Mouse (Mus musculus) fat pad, adult 2 months (tissue): ENCODE measurements at regions not wholly inside any gene's neighbourhood (a gene's known extent, or its start where the extent isn't known, plus 50 kb on each side); places are given as distances from the start of the nearest gene placed in this dataset.
"Not testable (repeated sequence)": the region's sequence is repeated elsewhere in the genome, so short reads cannot be mapped to it uniquely, and the experiment has no call there.

Source experiments
- DNase-seq: peaks from one replicate; pipeline ENCODE4 v3.0.0-alpha.2; 2011; ENCODE audit warnings: low read depth, low spot score; ENCODE audit errors: extremely low read depth

DNA sequence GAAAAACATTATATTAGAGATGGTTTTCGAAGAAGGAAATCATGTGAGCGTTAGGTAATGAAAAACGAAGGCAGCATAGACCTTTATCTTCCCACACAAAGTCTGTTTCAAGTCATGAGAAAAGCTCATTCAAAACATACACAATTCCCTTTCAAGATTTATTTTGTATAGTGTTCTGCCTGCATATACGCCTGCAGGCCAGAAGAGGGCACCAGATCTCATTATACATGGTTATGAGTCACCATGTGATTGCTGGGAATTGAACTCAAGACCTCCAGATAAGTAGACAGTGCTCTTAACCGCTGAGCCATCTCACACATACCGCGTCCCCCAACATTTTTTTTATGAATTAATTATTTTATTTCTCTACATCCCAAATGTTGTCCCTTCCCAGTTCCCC, 578.3 kb upstream of the Ccdc54 start:
- DNase-seq = no peak

DNA sequence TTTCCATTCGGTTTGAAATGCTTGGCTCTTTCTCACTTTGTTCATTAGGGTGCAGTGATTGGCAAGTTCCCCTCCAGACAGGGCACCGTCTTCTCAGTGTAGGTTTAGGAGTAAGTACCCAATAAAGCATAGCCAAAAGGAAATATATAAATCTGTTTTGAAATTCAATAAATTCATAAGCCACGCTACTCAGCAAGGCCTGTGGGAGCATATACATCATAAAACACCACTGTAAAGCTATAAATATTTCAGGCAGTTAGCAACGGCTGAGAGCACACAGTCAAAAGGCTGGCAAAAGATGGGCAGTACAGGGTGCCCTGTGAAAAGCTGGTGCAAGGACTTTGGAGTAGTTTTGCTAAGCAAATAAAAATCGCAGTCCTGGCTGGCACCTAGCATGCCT, 569.8 kb upstream of the Ccdc54 start:
- DNase-seq = no peak

DNA sequence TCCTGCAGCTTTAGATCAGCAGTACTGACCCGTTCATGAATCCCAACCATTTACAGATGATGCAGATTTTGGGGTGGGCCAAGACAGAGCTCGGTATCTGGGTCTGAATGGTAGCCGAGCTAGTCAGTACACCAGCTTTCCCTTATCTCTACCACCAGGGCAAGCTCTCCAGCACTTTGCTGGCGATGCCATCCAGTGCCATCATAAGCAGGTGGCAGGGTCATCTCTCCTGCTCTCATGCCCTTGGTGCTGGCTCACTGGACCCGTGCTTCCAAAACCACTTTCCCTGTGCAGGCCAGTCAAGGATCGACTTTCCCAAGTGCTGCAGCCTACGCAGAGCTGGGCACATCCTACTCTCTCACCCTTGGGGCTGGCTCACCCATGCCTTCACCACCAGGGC, 547.6 kb upstream of the Ccdc54 start:
- DNase-seq = no peak

DNA sequence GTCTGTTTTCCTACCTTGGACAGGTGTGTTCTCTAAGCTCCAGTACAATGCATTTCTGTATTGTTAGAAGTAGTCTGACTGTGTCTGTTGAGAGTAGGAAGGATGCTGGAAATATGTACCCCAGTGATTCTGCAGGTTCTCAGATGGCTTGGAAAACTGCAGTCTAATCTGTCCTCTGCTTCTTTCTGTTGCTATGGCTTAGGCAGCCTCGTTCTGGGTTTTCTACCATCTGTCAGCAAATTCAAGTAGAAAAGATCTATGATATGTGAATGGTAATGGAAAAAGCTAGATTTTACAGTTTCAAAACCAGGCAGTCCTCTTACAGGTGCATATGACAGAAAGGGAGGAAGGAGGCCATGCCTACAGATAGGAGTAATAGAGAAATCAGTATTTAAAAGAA, 528.9 kb upstream of the Ccdc54 start:
- DNase-seq = no peak

DNA sequence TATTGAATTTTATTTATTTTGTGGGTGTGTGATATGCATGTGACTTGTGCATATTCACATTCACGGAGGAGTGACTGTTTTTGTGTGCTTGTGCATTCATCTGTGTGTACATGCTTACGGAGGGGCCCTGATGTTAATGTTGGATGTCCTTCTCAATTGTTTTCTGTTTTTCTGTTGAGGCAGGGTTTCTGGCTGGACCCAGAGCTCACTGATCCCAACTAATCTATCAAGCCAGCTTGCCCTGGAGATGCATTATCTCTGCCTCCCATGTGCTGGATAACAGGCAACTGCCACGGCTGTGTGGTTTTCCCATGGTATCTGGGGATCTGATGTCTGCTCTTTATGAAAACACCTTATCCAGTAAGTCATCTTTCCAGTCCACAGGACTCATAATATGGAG, 527.4 kb upstream of the Ccdc54 start:
- no peak for DNase-seq

DNA sequence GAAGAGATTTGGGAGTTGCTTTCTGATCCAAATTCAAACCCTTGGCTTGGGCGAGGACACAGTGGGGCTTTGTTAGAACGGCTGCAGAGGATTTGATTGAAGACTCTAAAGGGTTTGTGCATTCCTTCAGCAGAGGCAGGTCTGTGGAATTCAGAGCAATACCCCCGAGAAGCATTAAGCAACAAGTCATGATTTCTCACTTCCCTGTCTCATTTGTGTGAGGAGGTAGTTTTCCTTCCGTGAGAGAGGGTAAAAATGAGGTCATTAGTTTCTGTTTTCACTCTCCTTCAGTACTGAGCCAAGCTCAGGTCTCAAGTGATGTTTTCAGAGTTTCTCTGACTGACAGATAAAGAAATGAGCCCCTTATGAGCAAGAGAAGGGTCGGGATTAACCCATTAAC, 526.9 kb upstream of the Ccdc54 start:
- no peak for DNase-seq

DNA sequence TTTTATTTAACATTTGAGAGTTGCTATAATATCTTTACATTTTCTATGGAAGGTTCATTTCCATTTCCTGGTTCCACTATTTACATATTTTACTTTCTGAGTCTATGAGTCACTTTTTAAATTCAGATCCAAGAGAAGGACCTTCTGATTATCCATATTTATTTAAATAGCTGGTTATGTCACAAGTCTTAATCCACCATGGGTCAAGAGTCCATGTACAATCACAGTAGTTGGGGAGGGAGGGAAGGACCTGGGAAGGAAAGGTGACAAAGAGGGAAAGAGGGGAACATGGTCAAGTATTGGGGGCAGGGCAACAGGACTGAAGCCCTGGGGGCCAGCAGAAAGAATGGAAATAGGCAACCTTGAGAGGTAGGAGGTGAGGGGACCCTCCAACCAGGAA, 518.9 kb upstream of the Ccdc54 start:
- DNase-seq = no peak

DNA sequence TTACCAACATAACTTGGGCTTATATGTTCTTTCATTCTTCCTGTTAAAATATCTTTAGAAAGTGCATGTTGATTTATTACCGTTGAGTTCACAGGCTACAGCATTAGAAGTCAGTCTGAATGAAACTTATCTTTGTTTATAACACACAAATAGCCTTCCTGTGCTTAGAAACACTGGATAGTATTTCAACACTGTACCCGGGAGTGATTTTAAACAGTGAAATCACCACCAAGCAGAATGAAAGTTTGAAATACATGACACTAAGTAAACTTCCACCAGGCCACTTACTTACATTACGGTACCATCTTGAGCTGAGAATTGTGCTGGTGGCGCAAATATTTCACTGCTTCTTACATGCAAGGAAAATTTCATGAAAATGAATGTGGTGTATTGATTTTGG, 516.5 kb upstream of the Ccdc54 start:
- no peak for DNase-seq

DNA sequence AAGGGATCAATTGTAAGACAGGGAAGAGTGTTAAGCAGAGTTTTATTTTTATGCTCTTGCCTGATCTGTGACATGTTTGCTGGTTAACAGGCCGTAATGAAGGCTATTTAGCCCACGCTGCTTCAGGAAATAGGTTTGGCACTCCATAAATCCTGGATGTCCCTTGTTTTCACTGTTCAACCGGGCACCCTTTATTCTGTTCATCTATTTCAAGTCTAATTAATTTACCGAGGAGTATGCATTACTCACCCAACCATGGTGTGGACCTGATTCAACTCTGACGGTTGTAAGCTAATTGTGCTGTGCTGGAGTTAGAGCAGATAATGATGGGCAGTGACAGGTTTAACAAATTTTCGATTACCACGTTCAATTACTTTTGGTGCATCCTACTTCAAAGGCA, 495.6 kb upstream of the Ccdc54 start:
- no peak for DNase-seq

DNA sequence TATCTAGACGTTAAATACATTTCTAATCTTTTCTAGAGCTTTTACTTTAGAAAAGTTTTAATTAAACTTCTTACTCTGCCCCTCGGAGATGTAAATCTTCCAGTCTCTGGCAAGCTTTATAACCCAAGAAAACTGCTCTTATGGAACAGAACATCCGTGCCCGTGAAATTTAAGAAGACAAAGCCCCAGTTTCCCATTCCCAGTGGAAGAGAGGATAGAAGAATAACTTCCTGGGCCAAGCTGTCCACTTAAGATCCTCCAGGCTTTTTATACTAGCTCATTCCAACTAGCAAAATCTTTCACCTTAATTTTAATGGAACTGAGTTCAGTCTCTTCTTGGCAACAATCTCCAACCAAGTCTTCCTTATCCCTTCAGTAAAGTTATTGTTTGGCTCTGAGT, 489.2 kb upstream of the Ccdc54 start:
- no peak for DNase-seq

DNA sequence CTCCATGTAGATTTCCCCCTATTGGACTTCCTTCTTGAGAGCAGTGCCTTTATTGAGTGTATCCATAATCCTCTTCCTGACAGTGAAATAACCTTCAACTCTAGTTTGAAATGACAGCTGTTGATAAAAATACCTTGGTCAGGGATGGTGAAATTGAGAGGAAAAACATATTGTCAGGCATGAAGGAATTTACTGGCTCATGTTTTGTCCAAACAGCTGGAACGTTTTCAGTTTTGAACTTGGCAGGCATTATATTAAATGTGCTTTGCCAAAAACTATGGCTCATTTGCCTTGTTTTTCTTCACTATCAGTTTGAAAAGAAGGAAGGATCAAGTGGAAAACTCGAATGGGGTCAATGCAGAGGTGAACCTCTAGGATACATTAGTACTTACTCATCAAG, 457.7 kb upstream of the Ccdc54 start:
- DNase-seq = no peak

DNA sequence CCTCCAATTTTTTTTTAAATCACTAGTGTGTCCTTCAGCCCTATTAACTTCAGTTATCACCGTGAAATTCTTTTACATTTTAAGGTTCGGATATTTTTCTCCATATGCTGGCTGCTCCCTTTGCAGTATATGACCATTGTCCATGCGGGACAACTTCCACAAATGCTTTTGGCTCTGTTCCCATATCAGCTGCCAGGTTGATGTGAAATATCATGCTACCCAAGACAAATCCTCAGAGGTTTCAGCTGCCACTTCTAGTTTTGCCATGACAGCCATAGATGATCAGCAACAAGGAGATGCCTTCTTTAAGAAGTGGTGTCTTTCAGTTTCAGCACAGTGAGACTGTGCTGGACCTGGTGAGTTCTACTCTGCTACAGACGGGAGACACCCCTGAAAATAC, 457.2 kb upstream of the Ccdc54 start:
- DNase-seq = no peak

DNA sequence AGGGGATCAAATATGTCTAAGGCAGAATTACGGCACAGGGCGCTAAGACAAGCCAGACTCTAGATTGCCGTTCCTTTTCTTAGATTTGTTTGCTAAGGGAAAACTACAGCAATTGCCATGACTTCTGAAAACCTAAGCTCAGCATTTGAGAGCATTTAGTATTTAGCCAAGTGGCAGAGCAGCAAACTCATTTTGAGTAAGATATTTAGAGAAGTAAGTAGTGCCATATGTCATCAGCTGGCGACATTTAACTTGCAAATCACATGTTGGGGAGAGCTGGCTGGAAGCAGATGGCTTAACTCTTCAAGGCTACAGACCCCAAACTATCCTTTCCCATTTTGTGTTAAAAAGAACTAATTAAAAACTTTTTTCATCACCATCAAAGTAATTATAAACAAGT, 450.4 kb upstream of the Ccdc54 start:
- DNase-seq = no peak

DNA sequence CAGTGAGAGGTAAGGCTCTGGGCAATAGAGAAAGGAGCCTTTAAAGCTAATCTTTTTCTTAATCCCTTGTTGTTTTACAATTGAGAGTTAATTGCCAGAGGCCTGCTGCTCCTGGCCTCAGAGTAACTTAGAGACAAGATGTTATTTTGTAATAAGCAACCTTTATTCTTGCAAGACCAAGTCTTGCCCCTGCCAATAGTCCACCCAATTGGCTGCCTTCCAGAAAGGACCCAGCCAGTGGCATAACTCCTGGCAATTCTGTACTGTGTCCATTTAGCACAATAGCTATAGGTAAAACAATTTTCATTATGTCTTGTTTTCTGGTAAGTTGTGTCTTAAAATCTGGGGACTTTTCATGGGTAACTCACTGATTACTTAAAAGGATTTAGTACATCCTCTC, 411.9 kb upstream of the Ccdc54 start:
- DNase-seq = no peak

DNA sequence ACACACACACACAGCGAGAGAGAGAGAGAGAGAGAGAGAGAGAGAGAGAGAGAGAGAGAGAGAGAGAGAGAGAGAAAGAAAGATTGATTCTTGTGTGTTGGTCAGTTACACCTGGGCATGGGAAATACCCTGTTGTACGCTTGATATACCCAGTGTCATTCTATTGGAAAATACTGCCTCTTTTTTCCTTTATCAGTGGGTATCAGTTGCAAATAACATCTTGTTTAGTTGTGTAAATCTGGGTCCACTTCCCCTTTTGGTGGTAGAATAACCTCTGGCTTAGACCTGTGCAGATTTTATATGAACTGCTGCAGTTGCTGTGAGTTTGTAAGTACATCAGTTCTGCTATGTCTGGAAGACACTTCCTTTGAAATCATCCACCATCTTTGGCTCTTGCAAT, 373.4 kb upstream of the Ccdc54 start:
- no peak for DNase-seq

DNA sequence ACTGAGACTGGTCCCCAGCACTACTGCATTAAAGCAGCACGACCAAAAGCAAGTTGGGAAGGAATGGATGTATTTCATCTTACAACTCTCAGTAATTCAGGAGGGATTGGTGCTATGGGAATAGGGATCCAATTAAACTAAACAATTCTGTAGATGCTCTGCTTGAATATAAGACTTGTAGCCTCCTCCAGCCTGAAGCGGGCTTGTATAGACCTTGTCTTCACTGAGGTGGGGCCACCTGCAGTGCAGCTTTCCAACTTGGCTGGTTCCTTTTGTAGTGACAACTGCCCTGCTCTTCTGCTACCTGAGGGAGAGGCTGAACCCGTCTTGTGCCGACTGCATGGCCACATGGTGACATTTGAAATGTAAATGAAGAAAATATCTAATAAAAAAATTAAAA, 353.1 kb upstream of the Ccdc54 start:
- no peak for DNase-seq

DNA sequence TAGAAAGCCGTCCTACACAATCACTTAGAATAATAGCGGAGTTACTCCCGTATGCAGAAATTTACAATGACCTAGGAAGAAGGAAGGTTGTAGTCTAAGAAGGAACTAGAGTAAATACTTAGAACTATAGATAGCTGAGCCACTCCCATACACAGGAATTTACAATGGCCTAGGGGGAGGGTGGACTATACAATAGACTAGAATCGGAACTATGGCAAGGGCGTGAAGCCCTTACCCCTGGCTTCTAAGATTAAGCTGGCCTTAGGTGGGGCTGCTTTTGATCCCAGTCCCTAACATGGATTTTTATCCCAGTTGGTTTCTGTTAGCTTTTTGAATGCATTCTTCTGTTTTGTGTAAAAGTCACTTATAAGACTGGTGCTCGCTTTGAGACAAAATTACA, 352.6 kb upstream of the Ccdc54 start:
- DNase-seq = not testable (repeated sequence)

DNA sequence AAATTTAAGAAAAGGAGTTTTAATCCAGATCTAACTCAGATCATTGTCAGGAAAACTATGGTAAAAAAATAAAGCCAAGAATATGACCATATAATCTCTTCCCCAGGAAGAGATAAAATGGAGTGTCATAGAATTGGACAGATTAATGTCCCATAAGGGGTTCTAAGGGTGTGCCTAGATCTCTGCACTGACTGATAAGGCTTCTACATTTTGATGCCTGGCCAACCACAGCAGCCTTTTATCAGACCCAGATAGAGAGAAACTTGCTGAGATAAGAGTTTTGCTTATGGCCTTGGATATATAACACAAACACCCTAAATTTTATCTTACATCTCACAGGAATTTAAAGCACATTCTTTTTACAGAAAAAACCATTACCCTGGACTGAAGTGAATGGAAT, 351.3 kb upstream of the Ccdc54 start:
- DNase-seq = no peak

DNA sequence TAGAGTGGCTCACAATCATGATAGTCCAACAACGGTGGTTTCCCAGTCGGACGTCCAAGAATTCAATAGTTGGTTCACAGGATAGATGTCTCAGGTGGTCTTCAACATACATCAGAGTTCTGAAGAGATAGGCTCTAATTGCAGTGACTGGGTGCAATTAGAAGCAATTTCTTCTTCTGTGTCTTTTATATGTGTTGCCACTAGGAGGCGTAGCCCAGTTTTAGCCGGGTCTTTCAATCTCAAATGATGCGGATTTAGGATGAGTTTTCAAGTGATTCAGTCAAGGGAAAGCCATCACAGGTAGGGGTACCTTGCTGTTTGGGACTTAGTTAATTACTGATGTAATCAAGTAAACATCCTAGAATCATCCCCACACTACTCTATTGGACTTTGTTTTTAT, 348.4 kb upstream of the Ccdc54 start:
- DNase-seq = no peak

DNA sequence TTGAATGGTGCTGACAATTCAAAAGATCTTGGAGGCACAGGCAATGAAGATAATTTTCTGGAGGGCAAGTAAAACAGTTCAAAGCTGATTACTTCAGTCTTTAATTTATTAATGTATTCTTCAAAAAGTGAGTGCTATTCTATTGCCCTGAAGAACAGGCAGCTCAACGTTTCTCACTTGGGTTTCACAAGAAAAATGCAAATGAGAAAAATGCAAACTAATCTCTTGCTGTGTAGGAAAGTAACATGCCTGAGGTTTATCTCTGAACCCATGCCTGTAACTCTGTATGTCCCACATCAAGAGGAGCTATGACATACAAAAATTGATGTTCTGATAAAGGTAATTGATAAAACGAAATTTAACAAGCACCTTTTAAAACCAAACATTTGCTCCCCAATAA, 316.8 kb upstream of the Ccdc54 start:
- DNase-seq = no peak

DNA sequence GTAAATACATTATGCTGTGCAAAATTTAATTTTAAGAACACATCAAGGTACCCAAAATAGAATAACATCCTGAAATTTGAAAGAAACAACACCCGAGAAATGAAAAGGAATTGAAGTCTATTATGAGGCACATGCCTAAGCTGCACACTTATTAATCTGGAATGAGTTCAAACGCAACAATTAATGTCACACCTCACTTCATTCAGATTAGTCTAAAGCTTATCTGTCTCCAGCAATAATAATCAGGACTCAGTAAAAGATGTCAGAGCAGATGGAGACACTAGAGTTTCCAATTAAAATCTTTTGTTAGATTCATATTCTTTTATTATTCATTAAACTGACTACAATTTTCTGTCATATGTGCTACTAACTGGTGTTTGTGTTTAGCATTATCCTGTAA, 308.2 kb upstream of the Ccdc54 start:
- DNase-seq = no peak

DNA sequence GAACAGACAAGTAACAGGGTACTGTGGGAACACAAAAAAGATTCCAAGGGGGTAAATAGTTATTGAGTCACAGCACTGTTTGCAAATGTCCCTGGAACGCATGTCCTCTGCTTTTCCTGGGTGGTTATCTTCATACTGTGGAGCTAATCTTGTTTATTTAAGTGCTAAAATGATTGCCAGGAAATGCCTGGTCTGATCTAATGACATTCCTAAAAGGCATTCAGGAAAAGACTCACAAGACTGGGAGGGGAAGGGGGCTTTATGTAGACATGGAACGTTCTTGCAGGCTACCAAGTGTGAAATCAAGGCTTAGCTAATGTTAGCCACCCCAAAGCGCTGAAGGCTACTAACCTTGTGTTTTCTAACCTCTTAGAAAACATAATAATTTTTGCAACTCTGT, 287.0 kb upstream of the Ccdc54 start:
- DNase-seq = no peak

DNA sequence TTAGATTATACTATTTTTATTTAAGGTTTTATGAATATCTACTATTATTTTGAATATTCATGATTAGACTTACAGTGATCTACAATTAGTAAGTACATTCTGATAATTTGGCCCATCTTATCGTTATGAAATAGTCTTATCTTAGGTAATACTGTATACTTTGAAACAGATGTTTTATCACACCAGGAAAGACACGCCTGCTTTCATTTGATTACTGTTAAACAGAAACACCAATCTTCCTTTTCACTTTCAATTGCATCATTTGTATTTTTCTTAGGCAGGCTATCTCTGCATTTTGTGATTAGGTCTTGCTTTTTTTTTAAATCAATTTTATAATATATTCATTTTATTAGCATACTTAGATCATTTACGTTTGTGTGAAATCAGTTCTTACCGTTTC, 280.4 kb upstream of the Ccdc54 start:
- DNase-seq = no peak

DNA sequence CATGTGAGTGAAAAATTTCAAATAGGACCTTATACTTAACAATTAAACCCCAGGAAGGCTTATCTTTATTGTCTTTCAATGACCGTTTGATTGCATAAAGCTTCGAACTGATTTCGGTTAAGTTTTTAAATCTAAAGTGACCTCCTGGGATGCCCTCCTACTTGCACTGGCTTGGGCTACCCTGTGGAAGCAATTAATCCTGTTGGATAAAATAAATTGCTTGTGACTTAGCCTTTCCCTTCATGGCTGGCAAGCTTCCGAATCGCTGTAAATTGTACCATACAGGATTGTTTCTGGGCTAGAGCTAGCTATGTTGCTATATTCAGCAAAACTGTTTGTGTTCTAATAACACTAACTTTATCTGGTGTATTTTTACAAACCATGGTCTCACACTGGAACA, 272.6 kb upstream of the Ccdc54 start:
- DNase-seq = no peak
